Mouse (Mus musculus) testis, postnatal 14 days (tissue): ENCODE measurements around the gene Ppil1.
A peak's percentile ranks its signal among the peaks of the same experiment; 100 is the strongest.

Experiments
- DNase-seq: peaks from one replicate; pipeline ENCODE4 v3.0.0; 2021; ENCODE audit warnings: low spot score

The Ppil1 gene

DNA sequence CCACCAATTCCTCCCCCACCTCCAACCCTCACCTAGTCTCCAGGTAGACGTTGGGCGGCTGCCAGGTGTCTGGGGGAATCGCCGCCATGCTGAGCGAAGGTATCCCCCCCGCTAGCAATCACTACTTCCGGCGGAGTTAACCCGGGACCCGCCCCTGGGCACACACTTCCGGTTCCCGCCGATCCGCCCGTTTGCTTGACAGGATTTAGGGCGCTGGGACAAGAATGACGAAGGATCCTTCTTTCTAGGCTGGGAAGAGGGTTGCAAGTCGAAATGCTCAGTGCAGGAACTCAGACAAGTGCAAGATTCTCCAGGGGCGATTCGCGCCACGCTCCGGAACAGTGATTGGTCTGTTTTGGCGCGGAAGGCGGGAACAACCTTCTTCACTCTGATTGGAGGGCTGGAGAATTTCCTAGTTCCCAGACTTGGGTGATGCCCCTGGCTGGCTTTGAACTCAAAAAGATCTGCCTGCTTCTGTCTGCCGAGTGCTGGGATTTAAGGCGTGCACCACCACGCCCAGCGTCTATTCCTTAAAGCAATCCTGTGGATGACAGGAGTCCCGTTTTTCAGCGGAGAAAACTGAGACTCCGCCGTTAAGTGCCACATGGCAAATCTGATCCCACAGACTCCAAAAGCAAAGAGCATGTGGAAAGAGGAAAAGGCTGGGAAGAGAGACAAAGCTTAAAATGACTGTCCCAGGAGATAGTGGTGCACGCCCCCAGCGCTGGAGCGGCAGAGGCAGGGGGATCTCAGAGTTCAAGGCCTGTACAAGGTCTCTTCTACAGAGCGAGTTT, at the start of gene Ppil1:
Gene Ppil1 (minus strand): TSS at position 347 of the 794 bp plus-strand sequence.
- DNase-seq, result peak; percentile 87

DNA sequence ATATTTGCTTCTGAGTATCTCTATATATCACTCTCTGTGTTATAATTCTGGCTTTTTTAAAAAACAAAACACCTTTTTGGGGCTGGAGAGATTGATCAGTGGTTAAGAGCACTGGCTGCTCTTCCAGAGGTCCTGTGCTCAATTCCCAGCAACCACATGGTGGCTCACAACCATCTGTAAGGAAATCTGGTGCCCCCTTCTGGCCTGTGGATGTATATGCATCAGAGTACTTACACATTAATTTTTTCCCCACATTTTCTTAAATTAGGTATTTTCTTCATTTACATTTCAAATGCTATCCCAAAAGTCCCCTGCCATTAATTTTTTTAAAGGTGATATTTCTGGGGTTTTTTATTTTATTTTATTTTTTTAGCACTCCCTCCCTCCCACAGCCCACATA, 49.3 kb upstream of the Ppil1 start:
- DNase-seq, result no peak

DNA sequence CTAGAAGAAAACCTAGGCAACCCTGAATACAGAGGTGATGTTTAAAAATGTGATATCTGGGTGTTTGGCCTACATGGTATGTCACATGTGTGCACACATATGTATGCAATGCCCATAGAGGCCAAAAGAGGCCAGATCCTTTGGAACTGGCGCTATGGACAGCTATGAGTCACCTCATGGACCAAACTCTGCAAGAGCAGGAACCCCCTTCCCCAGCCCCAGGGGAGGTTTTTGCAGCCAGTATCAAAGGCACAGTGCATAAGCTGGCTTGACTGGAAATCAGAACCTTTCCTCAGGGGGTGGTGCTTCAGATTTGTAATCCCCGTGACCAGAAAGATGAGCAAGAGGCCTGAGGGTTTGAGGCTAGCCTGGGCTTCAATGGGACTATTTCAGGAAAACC, 48.1 kb upstream of the Ppil1 start:
- DNase-seq, result no peak

DNA sequence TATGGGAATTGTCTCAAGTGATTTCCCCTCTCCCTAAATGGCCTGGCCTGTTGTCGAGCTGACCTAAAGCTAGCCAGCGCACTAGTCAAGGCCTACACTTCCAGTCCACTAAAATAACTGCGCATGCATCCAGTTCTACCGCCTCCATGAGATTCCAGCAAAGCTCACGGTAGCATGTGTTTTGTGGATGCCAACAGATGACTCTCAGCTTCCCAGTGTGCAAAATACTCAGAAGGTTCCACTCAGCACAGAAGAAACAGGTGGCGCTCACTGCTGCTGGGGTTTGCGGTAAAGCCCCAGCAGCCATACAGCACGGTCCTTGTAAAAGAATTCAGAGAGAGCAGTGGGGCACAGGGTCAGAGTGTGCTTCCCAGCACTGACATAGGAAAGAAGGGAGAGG, 47.6 kb upstream of the Ppil1 start:
- no peak for DNase-seq

DNA sequence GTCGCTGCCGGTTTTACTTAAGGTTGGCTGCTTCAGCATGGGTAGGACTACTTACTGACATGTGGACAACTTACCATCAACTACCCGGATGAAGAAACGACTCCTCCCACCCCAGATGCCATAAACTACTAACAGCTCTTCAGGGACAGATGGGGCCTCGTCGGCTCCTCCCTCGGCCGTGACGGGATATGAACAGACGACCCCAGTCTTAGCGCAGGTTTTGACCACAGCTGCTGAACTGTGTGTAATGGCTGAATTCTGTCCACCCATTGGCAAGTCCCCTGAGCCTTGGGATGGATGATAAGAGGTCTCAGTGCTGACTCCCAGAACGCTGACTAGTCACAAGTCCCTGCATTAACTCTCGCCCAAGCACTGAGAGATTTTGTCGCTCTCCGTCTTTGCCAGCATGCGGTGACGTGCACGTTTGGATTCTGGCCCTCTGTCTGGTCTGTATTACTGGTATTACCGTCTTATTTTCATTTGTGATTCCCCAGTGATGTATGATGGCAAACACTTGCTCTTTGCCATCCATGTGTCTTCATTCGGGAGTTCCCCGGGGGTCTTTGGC, 46.2 kb upstream of the Ppil1 start:
- DNase-seq, result no peak

DNA sequence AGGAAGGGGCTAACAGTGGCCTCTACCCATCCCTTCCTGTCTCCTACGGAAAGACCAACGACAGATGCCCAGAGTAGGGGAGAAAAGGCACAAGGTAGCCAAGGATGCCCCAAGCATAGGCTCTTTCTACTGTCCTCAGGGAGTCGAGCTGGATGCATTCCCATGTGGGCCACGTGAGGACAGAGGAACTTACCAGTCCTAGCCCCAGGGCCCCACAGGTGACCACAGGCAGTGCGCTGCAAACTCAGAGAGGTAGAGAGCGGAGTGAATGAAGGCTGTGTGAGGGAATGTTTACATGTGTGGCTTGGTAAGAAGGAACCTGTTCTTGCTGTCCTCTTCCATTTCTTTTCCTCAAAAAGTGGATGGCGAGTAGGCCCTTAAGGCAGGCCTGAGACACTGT, 41.9 kb upstream of the Ppil1 start:
- no peak for DNase-seq

DNA sequence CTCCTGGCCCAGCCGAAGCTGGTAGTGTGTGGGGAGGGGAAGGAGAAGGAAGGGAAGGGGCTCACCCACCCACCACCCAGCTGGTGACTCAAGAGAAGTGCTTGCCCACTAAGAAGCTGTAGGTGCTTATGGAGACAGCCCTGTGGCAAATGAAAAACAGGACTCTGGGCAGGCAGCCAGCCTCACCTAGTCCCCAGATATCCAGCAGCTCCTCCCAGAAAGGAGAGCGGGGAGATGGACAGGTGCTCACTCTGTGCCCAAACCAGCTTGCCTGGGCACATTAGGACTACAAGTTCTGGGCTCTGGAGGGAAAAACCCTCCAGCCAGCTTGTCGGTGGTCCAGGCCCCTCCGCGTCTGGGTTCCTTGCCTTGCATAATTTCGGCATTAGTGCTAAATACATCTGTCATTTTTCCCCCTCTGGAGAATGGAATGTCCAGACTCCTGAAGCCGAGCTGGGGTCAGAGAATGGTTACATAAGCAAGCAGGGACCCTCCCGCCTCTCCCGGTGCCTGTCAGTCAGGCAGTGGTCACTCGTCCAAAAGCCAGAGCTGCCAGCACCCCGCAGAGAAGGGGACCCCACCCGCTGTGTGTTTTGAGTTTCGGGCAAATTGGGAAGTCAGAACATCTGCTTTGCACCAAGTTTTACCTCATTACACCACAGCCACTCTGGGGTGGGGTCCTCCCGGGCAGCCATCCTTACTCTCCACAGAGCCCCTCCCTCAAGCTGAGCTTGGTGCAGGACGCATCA, 41.2 kb upstream of the Ppil1 start:
- no peak for DNase-seq

DNA sequence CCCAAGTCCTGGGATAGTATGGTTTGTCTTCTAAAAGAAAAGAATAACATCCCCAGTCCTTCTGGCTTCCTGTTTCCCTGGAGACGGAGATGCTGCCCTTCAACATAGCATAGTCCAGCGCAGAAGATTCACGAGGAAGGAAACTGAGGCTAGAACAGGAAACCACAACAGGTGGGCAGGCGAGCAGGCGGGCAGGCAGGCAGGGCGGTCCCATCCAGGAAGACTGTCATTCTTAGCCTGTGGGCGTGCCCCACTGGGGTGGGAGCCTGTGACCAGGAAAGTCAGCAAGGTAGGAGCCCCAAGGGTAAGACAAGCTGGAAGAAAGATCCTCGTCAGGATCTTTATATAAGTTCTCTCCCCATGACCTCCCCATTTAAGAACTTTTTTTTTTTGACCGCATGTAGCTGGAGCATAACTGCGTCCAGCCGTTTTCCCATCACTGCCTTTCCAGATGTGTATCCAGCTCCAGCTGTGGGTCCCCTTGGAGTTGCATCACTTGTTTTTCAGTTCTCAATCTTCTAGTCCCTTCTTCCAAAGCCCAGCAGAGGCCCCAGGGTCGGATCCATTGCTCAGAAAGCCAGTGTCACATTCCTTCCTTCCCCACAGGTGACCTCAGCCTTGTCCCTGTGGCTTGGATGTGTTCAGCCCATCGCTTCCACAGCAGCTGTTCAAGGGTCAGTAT, 40.5 kb upstream of the Ppil1 start:
- no peak for DNase-seq

DNA sequence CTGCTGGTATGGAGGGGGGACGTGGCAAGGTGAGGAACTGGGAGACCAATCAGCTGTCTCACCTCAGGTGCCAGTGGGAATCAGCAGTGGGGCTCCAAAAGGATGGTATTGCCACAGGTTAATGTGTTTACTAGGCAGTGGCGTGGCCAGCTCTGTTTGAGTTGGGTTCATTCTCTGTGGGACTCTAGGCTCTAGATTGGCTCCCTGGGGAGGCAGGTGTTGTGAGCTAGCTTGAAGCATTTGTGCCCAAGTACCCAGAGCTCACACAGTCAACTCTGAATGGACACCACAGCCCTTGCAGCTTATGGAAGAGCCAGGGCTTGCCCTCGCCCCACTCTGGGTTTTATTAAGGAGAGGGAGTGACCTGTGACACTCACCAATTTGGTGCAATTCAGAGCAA, 39.9 kb upstream of the Ppil1 start:
- no peak for DNase-seq

DNA sequence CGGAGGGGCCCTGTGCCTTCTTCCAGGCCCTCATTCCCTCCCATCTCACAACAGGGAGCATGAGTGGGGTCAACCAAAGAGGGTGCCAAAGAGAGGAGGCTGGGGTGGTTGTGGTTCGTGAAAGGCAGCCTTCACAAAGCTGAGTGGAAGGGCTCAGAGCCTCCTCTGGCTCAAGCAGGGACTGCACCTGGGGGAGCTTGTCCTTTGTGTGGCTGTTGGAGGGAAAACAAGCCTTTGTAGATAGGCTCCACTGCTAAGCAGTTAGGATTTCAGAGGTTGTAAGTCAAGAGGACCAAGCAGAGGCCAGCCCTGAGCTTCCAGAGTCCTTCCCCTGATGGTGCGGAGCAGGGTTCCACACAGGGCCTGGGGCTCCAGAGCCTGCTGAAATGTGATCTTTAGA, 39.1 kb upstream of the Ppil1 start:
- DNase-seq, result no peak

DNA sequence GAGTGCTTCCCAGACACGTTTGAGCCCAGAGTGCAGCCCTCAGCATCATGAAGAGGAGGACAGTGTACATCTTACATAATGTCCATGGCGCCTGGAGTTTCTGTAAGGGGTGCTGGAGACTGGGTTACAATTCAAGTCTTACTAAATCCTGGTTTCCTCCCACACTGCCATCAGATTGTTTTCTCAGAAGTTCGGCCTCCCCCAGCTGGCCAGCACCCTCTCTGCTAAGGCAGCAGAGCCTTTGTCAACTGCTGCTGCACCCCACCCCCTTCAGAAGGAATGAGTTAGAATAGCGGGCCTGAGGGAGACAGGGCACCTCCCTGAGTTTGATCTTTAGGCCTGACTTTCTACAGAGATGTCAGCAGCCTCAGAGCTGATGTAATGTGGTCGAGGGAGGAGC, 38.2 kb upstream of the Ppil1 start:
- DNase-seq, result no peak

DNA sequence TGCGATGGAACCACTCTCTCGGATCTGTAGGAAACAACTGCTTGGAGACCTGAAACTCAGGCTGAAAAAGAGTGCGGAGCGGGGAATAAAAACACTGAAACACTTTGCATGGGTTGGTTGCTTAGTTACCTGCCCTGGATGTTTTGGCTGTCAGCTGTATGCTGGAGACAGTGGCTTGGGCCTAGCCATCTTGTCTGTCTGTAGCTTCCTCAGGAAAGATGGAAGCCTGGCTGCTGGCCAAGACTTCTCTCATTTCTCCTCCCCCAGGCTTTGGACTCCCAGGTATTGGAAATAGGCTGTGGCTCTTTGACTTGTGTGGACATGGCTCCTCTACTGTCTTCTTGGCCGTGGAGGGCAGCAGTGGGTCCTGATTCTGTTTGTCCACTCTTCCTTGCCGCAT, 37.4 kb upstream of the Ppil1 start:
- DNase-seq, result no peak

DNA sequence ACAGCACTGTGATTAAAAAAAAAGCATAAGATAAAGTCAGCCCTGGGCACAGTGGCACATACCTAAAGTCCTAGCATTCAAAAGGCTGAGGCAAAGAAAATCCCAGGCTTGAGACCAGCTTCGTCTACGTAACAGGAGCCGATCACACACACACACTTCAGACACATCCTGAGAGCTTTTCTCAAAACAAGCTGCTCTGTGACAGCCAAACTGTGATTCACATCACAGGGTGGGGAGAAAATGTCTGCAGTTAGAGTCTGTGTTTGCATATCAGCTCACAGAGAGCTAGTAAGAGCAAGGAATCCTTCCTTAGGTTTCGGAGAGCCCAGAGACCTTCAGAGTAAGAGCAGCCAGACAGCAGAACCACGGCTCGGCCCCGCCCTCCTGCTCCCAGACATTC, 36.9 kb upstream of the Ppil1 start:
- no peak for DNase-seq

DNA sequence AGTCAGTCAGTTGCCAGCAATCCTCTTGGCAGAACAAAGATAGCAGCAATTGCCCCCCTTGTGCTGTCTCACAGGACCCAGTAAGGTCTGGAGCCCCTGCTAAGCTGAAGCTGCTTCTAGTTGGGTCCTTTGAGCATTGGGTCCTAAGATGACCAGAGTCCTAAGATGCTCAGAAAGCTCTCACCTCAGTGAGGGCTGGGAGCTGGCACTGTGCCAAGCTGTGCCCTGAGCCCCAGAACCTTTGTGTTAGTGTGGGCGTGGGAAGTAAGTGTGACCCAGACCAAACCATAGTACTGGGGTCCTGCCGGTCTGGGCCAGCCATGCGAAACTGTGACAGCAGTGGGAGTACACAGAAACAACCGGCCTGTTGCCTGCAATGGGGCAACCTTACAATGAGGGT, 35.3 kb upstream of the Ppil1 start:
- no peak for DNase-seq

DNA sequence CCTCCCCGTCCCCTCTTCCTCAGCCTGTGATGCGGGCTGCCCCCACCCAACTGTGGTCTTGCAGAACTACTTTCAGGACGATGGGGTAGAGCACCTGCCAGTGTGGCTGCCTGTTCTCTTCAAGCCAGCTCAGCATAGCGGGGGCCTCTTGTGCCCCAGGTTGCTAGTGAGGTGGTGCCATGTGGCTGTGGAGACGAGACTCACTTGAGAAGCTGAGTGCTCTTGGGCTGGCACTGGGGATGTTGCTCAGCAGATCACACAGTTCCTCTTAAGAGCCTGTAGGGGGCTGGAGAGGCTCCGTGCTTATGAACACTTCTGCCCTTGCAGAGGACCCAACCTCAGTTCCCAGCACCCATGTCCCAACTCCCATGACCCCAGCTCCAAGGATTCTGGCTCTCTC, 33.8 kb upstream of the Ppil1 start:
- DNase-seq, result no peak

DNA sequence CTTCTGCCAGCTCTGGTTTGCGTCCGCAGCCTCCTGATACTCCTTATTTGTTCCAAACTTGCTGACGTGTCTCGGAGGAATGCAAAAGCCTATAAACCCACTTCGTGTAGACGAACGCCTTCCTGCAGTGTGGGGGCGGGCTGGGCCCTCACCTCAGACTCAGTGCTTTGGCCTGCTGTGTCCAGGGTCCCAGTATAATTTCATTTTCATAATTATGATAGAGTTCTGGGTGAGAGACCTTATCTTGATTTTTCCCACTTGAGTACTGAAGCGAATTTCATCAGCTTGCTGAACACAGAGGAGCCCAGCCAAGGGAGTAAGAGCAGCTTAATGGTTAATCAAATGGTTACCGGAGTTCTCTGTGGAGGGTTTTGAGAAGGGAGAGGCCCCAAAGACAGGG, 33.3 kb upstream of the Ppil1 start:
- DNase-seq, result no peak

DNA sequence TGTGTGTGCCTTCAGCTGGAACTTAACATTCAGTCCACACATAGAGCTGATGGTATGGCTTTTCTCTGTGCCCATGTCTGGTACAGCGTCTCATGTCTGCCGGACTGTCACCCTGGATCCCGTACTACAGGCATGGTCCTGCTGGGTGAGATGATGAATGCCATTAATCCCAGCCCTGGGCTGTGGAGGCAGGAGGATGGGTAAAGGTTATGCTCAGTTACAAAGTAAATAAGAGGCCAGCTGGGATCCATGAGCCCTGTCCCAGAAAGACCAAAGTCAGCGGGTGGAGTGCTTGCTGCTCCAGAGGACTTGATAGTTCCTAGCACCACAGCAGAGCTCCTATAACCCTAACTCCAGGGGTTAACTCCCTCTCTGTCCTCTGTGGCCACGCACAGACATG, 31.8 kb upstream of the Ppil1 start:
- no peak for DNase-seq

DNA sequence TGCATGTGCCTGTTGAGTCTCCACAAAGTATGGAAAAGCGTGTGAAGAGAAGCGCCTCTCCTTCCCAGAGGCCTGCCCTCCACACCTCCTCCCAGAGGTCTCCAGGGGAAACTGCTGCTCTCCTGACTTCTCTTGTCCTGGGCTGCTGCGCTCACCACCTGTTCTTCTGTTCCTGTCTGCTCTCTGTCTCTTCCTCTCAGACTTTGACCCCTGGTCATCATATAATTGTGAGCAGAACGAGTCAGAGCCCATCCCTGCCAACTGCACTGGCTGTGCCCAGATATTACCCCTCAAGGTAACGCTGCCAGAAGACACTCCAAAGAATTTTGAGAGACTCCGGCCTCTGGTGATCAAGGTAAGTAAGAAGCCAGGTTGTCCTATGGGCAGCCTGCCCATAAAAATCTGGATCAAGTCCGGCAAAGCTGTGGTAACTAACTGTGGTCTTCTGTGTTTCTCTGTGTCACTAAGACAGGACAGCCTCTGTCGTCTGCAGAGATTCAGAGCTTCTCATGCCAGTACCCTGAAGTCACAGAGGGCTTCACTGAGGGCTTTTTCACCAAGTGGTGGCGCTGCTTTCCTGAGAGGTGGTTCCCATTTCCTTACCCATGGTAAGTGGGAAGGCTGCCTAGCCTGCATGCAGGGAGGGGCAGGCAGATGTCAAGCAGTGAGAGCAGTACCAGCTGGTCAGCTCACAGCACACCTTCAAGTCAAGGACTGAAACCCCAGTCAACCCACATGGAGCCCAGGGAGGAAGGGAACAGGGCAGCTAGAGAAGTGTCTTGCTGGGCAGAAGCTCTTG, 30.0 kb upstream of the Ppil1 start:
- no peak for DNase-seq

DNA sequence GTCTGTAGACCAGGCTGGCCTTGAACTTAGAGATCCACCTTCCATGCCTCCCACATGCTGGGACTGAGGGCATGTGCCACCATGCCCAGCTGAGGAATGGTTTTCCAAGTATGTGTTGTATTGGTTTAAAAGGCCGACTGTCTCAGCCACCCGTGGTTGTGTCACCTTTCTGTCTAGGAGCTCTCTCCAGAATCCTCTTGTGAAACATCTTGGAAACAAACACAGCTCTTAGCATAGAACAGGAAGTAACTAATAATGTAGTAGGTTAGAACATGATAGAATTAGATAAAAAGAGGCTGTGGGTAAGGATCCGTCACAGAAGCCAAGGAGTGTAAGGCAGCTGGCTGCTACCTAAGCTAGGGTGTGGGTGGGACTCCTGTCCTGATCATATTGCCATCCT, 29.0 kb upstream of the Ppil1 start:
- no peak for DNase-seq

DNA sequence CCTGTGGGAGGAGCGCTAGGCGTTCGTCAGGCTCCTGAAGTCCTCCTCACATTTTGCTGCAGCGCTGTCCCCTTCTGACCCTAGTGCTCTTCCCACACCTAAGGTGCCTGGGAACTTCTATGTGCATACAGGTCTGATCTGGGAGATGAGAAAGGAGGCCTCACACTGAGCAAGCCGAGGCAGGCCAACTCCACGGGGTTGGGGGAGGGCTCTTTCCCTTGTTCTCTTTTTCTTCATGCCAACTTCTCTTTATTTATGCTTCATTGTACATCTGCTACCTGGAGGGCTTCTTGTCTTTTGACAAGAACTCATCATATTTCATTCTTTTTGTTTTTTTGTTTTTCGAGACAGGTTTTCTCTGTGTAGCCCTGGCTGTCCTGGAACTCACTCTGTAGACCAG, 27.8 kb upstream of the Ppil1 start:
- DNase-seq, result no peak

DNA sequence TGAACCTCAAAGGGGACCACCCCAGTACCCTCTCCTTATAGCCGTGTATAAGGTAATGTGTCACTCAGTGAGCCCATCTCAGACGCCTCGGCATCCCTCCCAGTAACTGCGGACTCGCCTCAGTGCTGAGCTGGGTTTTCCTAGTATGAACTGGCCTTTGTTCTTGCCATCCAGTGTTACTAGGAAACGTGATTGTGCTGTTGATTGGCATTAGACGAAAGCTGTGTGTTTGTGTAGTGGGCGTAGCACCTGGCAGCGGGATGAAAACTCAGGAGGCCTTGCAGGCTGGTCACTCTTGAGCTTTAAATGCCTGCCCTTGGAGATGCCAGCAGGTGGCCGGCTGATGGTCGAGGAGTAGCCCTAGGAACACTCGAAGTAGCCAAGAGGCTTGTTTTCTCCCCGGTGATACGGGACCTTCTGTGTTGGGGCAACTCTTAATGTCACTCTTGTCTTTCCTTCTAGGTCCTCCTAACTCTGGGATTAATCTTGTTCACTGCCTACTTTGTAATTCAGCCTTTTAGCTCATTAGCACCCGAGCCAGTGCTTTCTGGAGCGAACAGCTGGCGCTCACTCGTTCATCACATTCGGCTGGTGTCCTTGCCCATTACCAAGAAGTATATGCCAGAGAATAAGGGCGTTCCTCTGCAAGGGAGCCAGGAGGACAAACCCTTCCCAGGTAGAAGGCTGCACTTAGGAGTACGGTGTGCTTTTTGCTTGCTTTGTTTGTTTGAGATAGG, 18.4 kb upstream of the Ppil1 start:
- no peak for DNase-seq
